Mouse (Mus musculus): ENCODE results near the gene Jade1. TPM values are rescaled to one million over a fixed set of nuclear protein-coding genes. Genes with fewer than 3 reads are reported as not detected.

The Jade1 gene
- total and polyA plus RNA-seq, 3 experiments: 10.1 to 38.6 (median 28.5) TPM

GRCm38 (mm10) chr3:41586330-41586729, 30.8 kb downstream of the Jade1 start:
- no peak overlapping the region for H3K9ac ChIP-seq (ENCODE audit: low read depth, low read length)
- no peak overlapping the region for H3K27ac ChIP-seq
- H3K27me3 ChIP-seq (ENCODE audit: control insufficient read depth, insufficient read depth, low read length): no peaks in the 10 kb centered on the region
- no peak overlapping the region for H3K4me3 ChIP-seq
- DNase-seq: no peak
- peaks cover 32% of the 10 kb centered on the region for H3K4me1 ChIP-seq (ENCODE audit: control insufficient read depth, insufficient read depth, low read length)
- 86% methylated on average over 6 of the region's 6 CpGs for WGBS
- TF ChIP-seq CTCF (IDR thresholded peaks at IDR 0.05) (no peak), EP300 (IDR thresholded peaks at IDR 0.05; ENCODE audit: insufficient read depth, low read depth, low read length) (no peak), POLR2A (IDR thresholded peaks at IDR 0.05; ENCODE audit: insufficient read depth, low read depth, low read length) (no peak)
- H3K36me3 ChIP-seq (ENCODE audit: control insufficient read depth, insufficient read depth, low read length): no peaks in the 10 kb centered on the region; the same call in 1 of the 2 replicates
- intact Hi-C loops (cut with DNase I): no loop called here
- peaks cover 2% of the 10 kb centered on the region; the same call in 1 of the 2 replicates for H3K79me2 ChIP-seq (replicated peaks; ENCODE audit: control insufficient read depth, insufficient read depth, low read length)

DNA sequence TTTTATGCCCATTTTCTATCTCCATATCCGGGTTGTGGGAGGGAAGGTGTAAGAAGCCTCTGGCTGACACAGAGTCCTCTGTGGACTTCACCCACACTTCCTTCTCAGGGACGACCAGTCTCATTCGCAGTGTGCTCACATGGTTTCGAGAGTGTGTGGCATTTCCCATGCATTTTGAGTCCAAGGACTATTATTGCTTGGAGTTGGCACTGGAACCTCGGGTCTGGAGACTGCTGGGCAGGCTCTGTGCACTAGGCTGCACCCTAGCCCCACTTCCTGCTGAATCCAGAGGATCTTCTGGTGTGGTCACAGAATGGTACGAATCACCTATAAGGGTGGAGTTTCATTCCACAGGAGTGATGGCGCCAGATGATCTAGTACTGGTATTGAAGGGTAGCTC, 31.4 kb downstream of the Jade1 start:
- intact Hi-C loops (cut with DNase I): no loop called here
- no peaks in the 10 kb centered on the region for H3K27me3 ChIP-seq (ENCODE audit: control insufficient read depth, insufficient read depth, low read length)
- H3K79me2 ChIP-seq (replicated peaks; ENCODE audit: control insufficient read depth, insufficient read depth, low read length): peaks cover 2% of the 10 kb centered on the region; the same call in 1 of the 2 replicates
- H3K9ac ChIP-seq (ENCODE audit: low read depth, low read length): no peak overlapping the region
- 28% methylated on average over 7 of the region's 7 CpGs for WGBS
- DNase-seq: peak in 1 of 2 experiments; percentile 33
- TF ChIP-seq POLR2A (IDR thresholded peaks at IDR 0.05; ENCODE audit: insufficient read depth, low read depth, low read length) (no peak), EP300 (IDR thresholded peaks at IDR 0.05; ENCODE audit: insufficient read depth, low read depth, low read length) (no peak), CTCF (IDR thresholded peaks at IDR 0.05) (no peak)
- peak overlapping the region; percentile 9; the same call in 1 of the 2 replicates for H3K27ac ChIP-seq
- no peak overlapping the region for H3K4me3 ChIP-seq
- no peaks in the 10 kb centered on the region; the same call in 1 of the 2 replicates for H3K36me3 ChIP-seq (ENCODE audit: control insufficient read depth, insufficient read depth, low read length)
- H3K4me1 ChIP-seq (ENCODE audit: control insufficient read depth, insufficient read depth, low read length): peaks cover 33% of the 10 kb centered on the region

GRCm38 (mm10) chr3:41587588-41587987, 32.1 kb downstream of the Jade1 start:
- peak in 1 of 2 experiments; percentile 64 for DNase-seq
- peaks cover 30% of the 10 kb centered on the region for H3K4me1 ChIP-seq (ENCODE audit: control insufficient read depth, insufficient read depth, low read length)
- no peak overlapping the region for H3K9ac ChIP-seq (ENCODE audit: low read depth, low read length)
- peaks cover 2% of the 10 kb centered on the region; the same call in 1 of the 2 replicates for H3K79me2 ChIP-seq (replicated peaks; ENCODE audit: control insufficient read depth, insufficient read depth, low read length)
- intact Hi-C loops (cut with DNase I): no loop called here
- WGBS: 47% methylated on average over 6 of the region's 6 CpGs
- TF ChIP-seq CTCF (IDR thresholded peaks at IDR 0.05): no peak
- TF ChIP-seq POLR2A (IDR thresholded peaks at IDR 0.05; ENCODE audit: insufficient read depth, low read depth, low read length): no peak
- TF ChIP-seq EP300 (IDR thresholded peaks at IDR 0.05; ENCODE audit: insufficient read depth, low read depth, low read length): no peak
- H3K4me3 ChIP-seq: no peak overlapping the region
- no peak overlapping the region for H3K27ac ChIP-seq
- no peaks in the 10 kb centered on the region for H3K27me3 ChIP-seq (ENCODE audit: control insufficient read depth, insufficient read depth, low read length)
- H3K36me3 ChIP-seq (ENCODE audit: control insufficient read depth, insufficient read depth, low read length): no peaks in the 10 kb centered on the region; the same call in 1 of the 2 replicates

DNA sequence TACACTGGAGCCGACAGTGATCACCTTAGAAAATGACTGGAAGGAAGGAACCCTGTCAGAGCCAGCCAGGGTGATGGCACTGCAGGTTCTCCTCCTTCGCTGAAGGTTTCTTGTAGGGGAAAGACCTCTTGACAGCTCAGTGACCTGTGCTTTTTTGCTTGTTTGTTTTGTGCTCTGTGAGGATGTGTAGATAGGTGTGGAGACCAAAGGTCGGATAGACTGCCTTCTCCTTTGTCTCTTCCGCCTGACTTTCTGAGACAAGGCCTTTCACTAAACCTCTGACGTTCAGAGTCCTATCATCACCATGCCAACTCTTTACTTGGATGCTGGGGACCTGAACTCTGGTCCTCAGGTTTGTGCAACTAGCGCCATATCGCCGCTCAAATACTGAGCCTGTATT, 33.0 kb downstream of the Jade1 start:
- Histone ChIP-seq H3K4me3 (no peak overlapping the region), H3K9ac (ENCODE audit: low read depth, low read length) (no peak overlapping the region), H3K4me1 (ENCODE audit: control insufficient read depth, insufficient read depth, low read length) (peaks cover 27% of the 10 kb centered on the region), H3K27me3 (ENCODE audit: control insufficient read depth, insufficient read depth, low read length) (no peaks in the 10 kb centered on the region), H3K27ac (no peak overlapping the region), H3K79me2 (replicated peaks; ENCODE audit: control insufficient read depth, insufficient read depth, low read length) (peaks cover 2% of the 10 kb centered on the region; the same call in 1 of the 2 replicates), H3K36me3 (ENCODE audit: control insufficient read depth, insufficient read depth, low read length) (no peaks in the 10 kb centered on the region; the same call in 1 of the 2 replicates)
- WGBS: 87% methylated on average over 8 of the region's 8 CpGs
- TF ChIP-seq EP300 (IDR thresholded peaks at IDR 0.05; ENCODE audit: insufficient read depth, low read depth, low read length) (no peak), CTCF (IDR thresholded peaks at IDR 0.05) (no peak)
- intact Hi-C loops (cut with DNase I): no loop called here
- no peak for DNase-seq

- no peaks in the 10 kb centered on the region; the same call in none of the 2 replicates for H3K36me3 ChIP-seq (ENCODE audit: control insufficient read depth, insufficient read depth, low read length)
- no peak for DNase-seq
- 67% methylated on average over 19 of the region's 19 CpGs for WGBS
- H3K9ac ChIP-seq (ENCODE audit: low read depth, low read length): no peak overlapping the region
- TF ChIP-seq CTCF (IDR thresholded peaks at IDR 0.05) (no peak), EP300 (IDR thresholded peaks at IDR 0.05; ENCODE audit: insufficient read depth, low read depth, low read length) (no peak)
- H3K27me3 ChIP-seq (ENCODE audit: control insufficient read depth, insufficient read depth, low read length): no peaks in the 10 kb centered on the region
- H3K4me1 ChIP-seq (ENCODE audit: control insufficient read depth, insufficient read depth, low read length): peaks cover 27% of the 10 kb centered on the region
- H3K27ac ChIP-seq: no peak overlapping the region
- H3K79me2 ChIP-seq (replicated peaks; ENCODE audit: control insufficient read depth, insufficient read depth, low read length): peaks cover 2% of the 10 kb centered on the region; the same call in 1 of the 2 replicates
- intact Hi-C loops (cut with DNase I): no loop called here
- no peak overlapping the region for H3K4me3 ChIP-seq
Observed at GRCm38 (mm10) chr3:41589246-41589914, 33.8 kb downstream of the Jade1 start.

DNA sequence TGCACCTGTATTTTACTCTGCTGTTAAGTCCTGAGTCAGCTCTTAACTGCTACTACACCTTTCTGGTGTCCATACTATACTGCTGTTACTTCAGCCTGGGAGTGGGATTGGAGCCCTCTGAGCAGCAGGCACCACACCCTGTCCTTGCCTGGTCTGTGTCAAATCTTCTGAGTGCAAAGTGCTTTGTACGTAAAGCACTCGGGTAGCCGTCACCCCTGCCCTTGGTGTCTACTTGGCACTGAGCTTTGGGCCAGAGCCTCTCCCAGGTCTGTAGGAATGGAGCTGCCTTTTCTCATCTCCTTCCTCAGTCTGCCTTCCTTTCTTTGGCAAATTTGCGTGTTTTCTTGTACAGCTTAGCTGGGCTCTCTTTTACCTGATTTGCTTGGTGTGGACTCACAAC, 34.5 kb downstream of the Jade1 start:
- H3K27ac ChIP-seq: no peak overlapping the region

More for the DNA sequence above, 34.5 kb downstream of the Jade1 start:
- peak in 1 of 2 experiments; percentile 18 for DNase-seq
- H3K27me3 ChIP-seq (ENCODE audit: control insufficient read depth, insufficient read depth, low read length): no peaks in the 10 kb centered on the region
- 0 out of 2 replicates have a peak overlapping the region, but pooled peaks have one; percentile 6 for H3K9ac ChIP-seq (ENCODE audit: low read depth, low read length)
- peaks cover 27% of the 10 kb centered on the region for H3K4me1 ChIP-seq (ENCODE audit: control insufficient read depth, insufficient read depth, low read length)
- H3K4me3 ChIP-seq: no peak overlapping the region
- 73% methylated on average over 4 of the region's 4 CpGs for WGBS
- TF ChIP-seq EP300 (IDR thresholded peaks at IDR 0.05; ENCODE audit: insufficient read depth, low read depth, low read length) (no peak), CTCF (IDR thresholded peaks at IDR 0.05) (no peak), POLR2A (IDR thresholded peaks at IDR 0.05; ENCODE audit: insufficient read depth, low read depth, low read length) (no peak)
- intact Hi-C loops (cut with DNase I): loop anchor here (5.0 kb wide), 3 partner anchors 363 to 548 kb away; no protein-coding TSS in a partner anchor
- H3K79me2 ChIP-seq (replicated peaks; ENCODE audit: control insufficient read depth, insufficient read depth, low read length): peaks cover 2% of the 10 kb centered on the region; the same call in 1 of the 2 replicates
- no peaks in the 10 kb centered on the region; the same call in none of the 2 replicates for H3K36me3 ChIP-seq (ENCODE audit: control insufficient read depth, insufficient read depth, low read length)

All from heart, adult 2 months (tissue).